Mouse (Mus musculus) embryonic facial prominence, embryonic 15.5 days (tissue): ENCODE measurements around the gene Gm21663. TPM values are rescaled to one million over a fixed set of nuclear protein-coding genes. Genes with fewer than 3 reads are reported as not detected.
"Not testable (repeated sequence)": the region's sequence is repeated elsewhere in the genome, so short reads cannot be mapped to it uniquely, and the experiment has no call there.

ENCODE experiments used
- ATAC-seq: fragments of 200-750 bp; cut with Nextera tagmentation; 2 replicates; pipeline ENCODE4 v1.8.0; 2017; ENCODE audit warnings: low read depth, moderate TSS enrichment; ENCODE audit not compliant: insufficient number of reproducible peaks, low FRiP score, low TSS enrichment
- H3K27ac ChIP-seq: fragments of 300-500 bp; sonication (generic); replicated peaks from 2 replicates; pipeline ENCODE4 v1.5.1; 2015; ENCODE audit warnings: mild to moderate bottlenecking, inconsistent platforms
- H3K27me3 ChIP-seq: fragments of 300-500 bp; sonication (generic); 2 replicates; pipeline ENCODE4 v1.6.1; 2015; ENCODE audit warnings: inconsistent platforms
- H3K36me3 ChIP-seq: fragments of 300-500 bp; sonication (generic); 2 replicates; pipeline ENCODE4 v1.6.1; 2015; ENCODE audit warnings: mild to moderate bottlenecking, inconsistent platforms
- H3K4me1 ChIP-seq: fragments of 300-500 bp; sonication (generic); 2 replicates; pipeline ENCODE4 v1.6.1; 2015; ENCODE audit warnings: inconsistent platforms
- H3K4me2 ChIP-seq: fragments of 300-500 bp; sonication (generic); replicated peaks from 2 replicates; pipeline ENCODE4 v1.6.1; 2015; ENCODE audit warnings: mild to moderate bottlenecking, inconsistent platforms
- H3K4me3 ChIP-seq: fragments of 300-500 bp; sonication (generic); replicated peaks from 2 replicates; pipeline ENCODE4 v1.5.1; 2015; ENCODE audit warnings: mild to moderate bottlenecking, inconsistent platforms
- H3K9ac ChIP-seq: fragments of 300-500 bp; sonication (generic); 2 replicates; pipeline ENCODE4 v1.6.1; 2015; ENCODE audit warnings: inconsistent platforms
- H3K9me3 ChIP-seq: fragments of 300-500 bp; sonication (generic); replicated peaks from 2 replicates; pipeline ENCODE4 v1.6.1; 2016; ENCODE audit warnings: inconsistent platforms
- WGBS: fragments of 180-500 bp; shearing (Covaris S2); methylation state at CpG from one replicate; pipeline ENCODE4 v1.1.7; 2015; 5-methylcytosine and 5-hydroxymethylcytosine counted together
- polyA plus RNA-seq: library from polyadenylated mRNA; unstranded; fragments of >200 nt; fragmentation: Nextera tagmentation; extraction: Ambion mirVana; gene quantifications from 2 replicates; pipeline ENCODE4 v1.2.1, GENCODE M21; 2015

Gm21663 gene
- polyA plus RNA-seq = 0.16 and 0.23 TPM in 2 replicates

- H3K27ac ChIP-seq, H3K27me3 ChIP-seq, H3K9ac ChIP-seq, H3K4me1 ChIP-seq, ATAC-seq, H3K4me2 ChIP-seq, H3K9me3 ChIP-seq, H3K4me3 ChIP-seq, H3K36me3 ChIP-seq: not testable (repeated sequence)
- 56% methylated on average over 2 of the region's 2 CpGs for WGBS
These were observed at the start of gene Gm21663 for GRCm38 (mm10) chr5:25942281-25942680. TSS of gene Gm21663 (minus strand) at chr5:25942381.

GRCm38 (mm10) chr5:25988550-25988949 lies 46.4 kb upstream of the Gm21663 start, which contains the start of gene Gm21698:
TSS of gene Gm21698 (minus strand) at chr5:25988650.
- not testable (repeated sequence) for H3K4me1 ChIP-seq, H3K9me3 ChIP-seq, ATAC-seq, H3K36me3 ChIP-seq, H3K27ac ChIP-seq, H3K4me2 ChIP-seq, H3K4me3 ChIP-seq, H3K27me3 ChIP-seq, H3K9ac ChIP-seq
- no CpG with 5 or more reads among the region's 3 CpGs for WGBS

DNA sequence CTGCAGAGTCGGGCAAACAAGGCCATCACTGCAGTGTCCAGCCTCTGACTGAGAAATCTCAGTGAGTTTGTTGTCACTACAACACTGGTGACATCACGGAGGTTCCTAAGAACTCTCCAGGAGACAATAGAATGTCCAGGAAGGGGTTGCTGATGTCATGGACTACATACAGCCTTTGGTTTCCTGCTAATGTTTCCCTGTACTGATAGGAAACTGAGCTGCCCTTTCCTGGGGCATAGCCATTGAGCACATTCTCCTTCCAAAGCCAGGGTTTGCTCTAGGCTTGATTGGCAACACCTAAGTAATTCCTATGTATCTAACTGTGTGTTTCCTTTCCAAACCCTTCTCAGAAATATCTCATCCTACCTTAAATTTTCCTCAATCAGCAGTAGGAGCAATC lies 30.4 kb upstream of the Gm21663 start, which contains the start of gene Gm21680:
TSS of gene Gm21680 (minus strand) at position 101 of the 400 bp plus-strand sequence.
- not testable (repeated sequence) for H3K4me2 ChIP-seq, H3K27me3 ChIP-seq, H3K27ac ChIP-seq, H3K4me1 ChIP-seq, H3K9ac ChIP-seq, H3K9me3 ChIP-seq, H3K4me3 ChIP-seq, ATAC-seq, H3K36me3 ChIP-seq
- WGBS = no CpG with 5 or more reads among the region's 2 CpGs

DNA sequence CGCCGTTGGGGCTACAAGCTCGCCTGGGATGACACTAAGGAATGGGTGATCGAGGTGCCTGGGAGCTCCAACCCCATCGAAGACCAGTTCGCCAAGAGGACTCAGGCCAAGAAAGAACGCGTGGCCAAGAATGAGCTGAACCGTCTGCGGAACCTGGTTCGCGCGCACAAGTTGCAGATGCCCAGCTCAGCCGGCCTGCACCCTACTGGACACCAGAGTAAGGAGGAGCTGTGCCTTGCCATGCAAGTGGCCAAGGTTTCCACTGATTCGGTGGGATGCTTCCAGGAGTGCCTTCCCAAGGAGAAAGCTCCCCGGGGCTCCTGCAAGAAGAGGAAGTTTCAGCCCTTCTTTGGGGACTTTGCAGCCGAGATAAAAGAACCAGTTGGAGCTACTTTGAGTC lies 14.9 kb upstream of the Gm21663 start:
- not testable (repeated sequence) for H3K27ac ChIP-seq, H3K9me3 ChIP-seq, H3K36me3 ChIP-seq, H3K4me3 ChIP-seq, H3K27me3 ChIP-seq, H3K9ac ChIP-seq, H3K4me2 ChIP-seq, H3K4me1 ChIP-seq
- peak; percentile 43 for ATAC-seq
- WGBS = 60% methylated on average over 17 of the region's 17 CpGs

DNA sequence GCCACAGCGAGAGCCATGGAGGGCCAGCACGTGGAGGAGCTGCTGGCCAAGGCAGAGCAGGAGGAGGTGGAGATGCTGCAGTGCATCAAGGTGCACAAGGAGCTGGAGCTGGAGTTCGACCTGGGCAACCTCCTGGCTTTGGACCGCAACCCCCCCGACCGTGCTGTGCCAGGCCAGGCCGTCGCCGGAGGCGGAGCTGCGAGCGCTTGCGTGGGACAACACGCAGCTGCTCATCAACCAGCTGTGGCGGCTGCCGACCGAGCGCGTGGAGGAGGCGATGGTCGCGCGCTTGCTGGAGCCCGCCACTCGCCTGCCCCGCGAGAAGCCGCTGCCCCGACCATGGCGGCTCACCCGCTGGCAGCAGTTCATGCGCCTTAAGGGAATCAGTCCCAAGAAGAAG lies 14.4 kb upstream of the Gm21663 start:
- H3K9ac ChIP-seq, H3K4me3 ChIP-seq, H3K27ac ChIP-seq, H3K4me1 ChIP-seq, H3K4me2 ChIP-seq, H3K9me3 ChIP-seq, H3K36me3 ChIP-seq, H3K27me3 ChIP-seq: not testable (repeated sequence)
- 0 out of 2 replicates have a peak, but pooled peaks have one; percentile 34 for ATAC-seq
- WGBS = 36% methylated on average over 32 of the region's 32 CpGs

DNA sequence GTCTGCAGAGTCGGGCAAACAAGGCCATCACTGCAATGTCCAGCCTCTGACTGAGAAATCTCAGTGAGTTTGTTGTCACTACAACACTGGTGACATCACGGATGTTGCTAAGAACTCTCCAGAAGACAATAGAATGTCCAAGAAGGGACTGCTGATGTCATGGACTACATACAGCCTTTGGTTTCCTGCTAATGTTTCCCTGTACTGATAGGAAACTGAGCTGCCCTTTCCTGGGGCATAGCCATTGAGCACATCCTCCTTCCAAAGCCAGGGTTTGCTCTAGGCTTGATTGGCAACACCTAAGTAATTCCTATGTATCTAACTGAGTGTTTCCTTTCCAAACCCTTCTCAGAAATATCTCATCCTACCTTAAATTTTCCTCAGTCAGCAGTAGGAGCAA lies 12.1 kb upstream of the Gm21663 start, which contains the start of gene Gm21671:
TSS of gene Gm21671 (minus strand) at position 101 of the 400 bp plus-strand sequence.
- H3K36me3 ChIP-seq, H3K27me3 ChIP-seq, H3K27ac ChIP-seq, ATAC-seq, H3K4me2 ChIP-seq, H3K4me3 ChIP-seq, H3K9me3 ChIP-seq, H3K4me1 ChIP-seq, H3K9ac ChIP-seq: not testable (repeated sequence)
- 72% methylated on average over 2 of the region's 2 CpGs for WGBS

GRCm38 (mm10) chr5:25945391-25945790 lies 3.2 kb upstream of the Gm21663 start:
- 79% methylated on average over 2 of the region's 2 CpGs for WGBS
- ATAC-seq, H3K9ac ChIP-seq: not testable (repeated sequence)

GRCm38 (mm10) chr5:25891321-25891720 lies 50.9 kb downstream of the Gm21663 start:
- WGBS = 84% methylated on average over 1 of the region's 1 CpGs
- ATAC-seq = no peak
- H3K36me3 ChIP-seq = no peaks in the 10 kb centered on the region

More at GRCm38 (mm10) chr5:25945391-25945790, 3.2 kb upstream of the Gm21663 start:
- not testable (repeated sequence) for H3K4me3 ChIP-seq, H3K4me2 ChIP-seq, H3K9me3 ChIP-seq, H3K4me1 ChIP-seq, H3K27ac ChIP-seq, H3K27me3 ChIP-seq, H3K36me3 ChIP-seq

GRCm38 (mm10) chr5:25889746-25890382 lies 52.3 kb downstream of the Gm21663 start:
- Histone ChIP-seq H3K4me2 (no peak overlapping the region), H3K9ac (no peak overlapping the region), H3K4me1 (no peaks in the 10 kb centered on the region), H3K4me3 (no peak overlapping the region), H3K27ac (no peak overlapping the region), H3K9me3 (0 out of 2 replicates have a peak, but pooled peaks cover 3% of the 10 kb centered on the region), H3K27me3 (no peaks in the 10 kb centered on the region), H3K36me3 (no peaks in the 10 kb centered on the region)
- 39% methylated on average over 3 of the region's 3 CpGs for WGBS
- no peak for ATAC-seq

More at GRCm38 (mm10) chr5:25891321-25891720, 50.9 kb downstream of the Gm21663 start:
- H3K4me1 ChIP-seq = no peaks in the 10 kb centered on the region
- no peaks in the 10 kb centered on the region for H3K27me3 ChIP-seq
- no peak overlapping the region for H3K4me3 ChIP-seq
- H3K27ac ChIP-seq = no peak overlapping the region
- H3K9me3 ChIP-seq = no peaks in the 10 kb centered on the region
- no peak overlapping the region for H3K4me2 ChIP-seq
- no peak overlapping the region for H3K9ac ChIP-seq

GRCm38 (mm10) chr5:25886708-25887107 lies 55.5 kb downstream of the Gm21663 start:
- H3K9me3 ChIP-seq = 0 out of 2 replicates have a peak, but pooled peaks cover 7% of the 10 kb centered on the region
- WGBS = 72% methylated on average over 3 of the region's 3 CpGs
- no peak for ATAC-seq

More at GRCm38 (mm10) chr5:25886708-25887107, 55.5 kb downstream of the Gm21663 start:
- Histone ChIP-seq H3K27me3 (no peaks in the 10 kb centered on the region), H3K27ac (no peak overlapping the region), H3K36me3 (no peaks in the 10 kb centered on the region), H3K4me2 (no peak overlapping the region), H3K4me3 (no peak overlapping the region), H3K4me1 (no peaks in the 10 kb centered on the region), H3K9ac (no peak overlapping the region)
